Mouse (Mus musculus): ENCODE data around the gene Eef1b2. TPM values are rescaled to one million over a fixed set of nuclear protein-coding genes. Genes with fewer than 3 reads are reported as not detected.
"Not testable (repeated sequence)": the region's sequence is repeated elsewhere in the genome, so short reads cannot be mapped to it uniquely, and the experiment has no call there.

Eef1b2 gene
- total RNA-seq (2021), result 100 to 1,000 TPM; 349 to 361 TPM
- long read RNA-seq, experiment 1, transcript Eef1b2-204 (6 exons, 1,939 nt), result major isoform, 72 of 79 reads
- long read RNA-seq, experiment 1, partial matches to known transcripts, result 1 of 79 reads
- long read RNA-seq, experiment 1, other reads (novel, unspliced or antisense), result 6 of 79 reads
- long read RNA-seq, experiment 2, transcript Eef1b2-204 (6 exons, 1,939 nt), result major isoform, 69 of 75 reads
- long read RNA-seq, experiment 2, partial matches to known transcripts, result 3 of 75 reads
- long read RNA-seq, experiment 2, other reads (novel, unspliced or antisense), result 3 of 75 reads

GRCm38 (mm10) chr1:63176604-63177421 is at the start of gene Eef1b2, which contains the start of gene Ndufs1:
Eef1b2 (plus strand) TSS chr1:63176825.
Ndufs1 (minus strand) TSS chr1:63176833.
- DNase-seq (ENCODE audit: low spot score in 2 of 2), result peak; percentile 99

- DNase-seq (ENCODE audit: low spot score in 2 of 2), result no peak
Observed at GRCm38 (mm10) chr1:63129273-63129672, 47.4 kb upstream of the Eef1b2 start.

- DNase-seq (ENCODE audit: low spot score in 2 of 2), result no peak
Observed at GRCm38 (mm10) chr1:63129857-63130690, 46.6 kb upstream of the Eef1b2 start.

- no peak for DNase-seq (ENCODE audit: low spot score in 2 of 2)
Observed at GRCm38 (mm10) chr1:63130883-63131282, 45.7 kb upstream of the Eef1b2 start.

GRCm38 (mm10) chr1:63131766-63132165 is 44.9 kb upstream of the Eef1b2 start:
- no peak for DNase-seq (ENCODE audit: low spot score in 2 of 2)

GRCm38 (mm10) chr1:63134530-63134929 is 42.1 kb upstream of the Eef1b2 start:
- DNase-seq (ENCODE audit: low spot score in 2 of 2), result no peak

GRCm38 (mm10) chr1:63137971-63138370 is 38.7 kb upstream of the Eef1b2 start:
- DNase-seq (ENCODE audit: low spot score in 2 of 2), result no peak

GRCm38 (mm10) chr1:63138586-63138985 is 38.0 kb upstream of the Eef1b2 start:
- not testable (repeated sequence) for DNase-seq (ENCODE audit: low spot score in 2 of 2)

GRCm38 (mm10) chr1:63140231-63140630 is 36.4 kb upstream of the Eef1b2 start:
- no peak for DNase-seq (ENCODE audit: low spot score in 2 of 2)

GRCm38 (mm10) chr1:63168638-63169037 is 8.0 kb upstream of the Eef1b2 start:
- no peak for DNase-seq (ENCODE audit: low spot score in 2 of 2)

- peak in 1 of 2 experiments; percentile 7 for DNase-seq (ENCODE audit: low spot score in 2 of 2)
Observed at GRCm38 (mm10) chr1:63175853-63176252, 772 bp upstream of the Eef1b2 start.

GRCm38 (mm10) chr1:63176259-63176603 is 394 bp upstream of the Eef1b2 start:
- DNase-seq (ENCODE audit: low spot score in 2 of 2), result no peak

GRCm38 (mm10) chr1:63178308-63178707 is 1.7 kb downstream of the Eef1b2 start:
- DNase-seq (ENCODE audit: low spot score in 2 of 2), result no peak

GRCm38 (mm10) chr1:63180122-63180521 is 3.5 kb downstream of the Eef1b2 start:
- DNase-seq (ENCODE audit: low spot score in 2 of 2), result no peak

GRCm38 (mm10) chr1:63180575-63180974 is 4.0 kb downstream of the Eef1b2 start:
- not testable (repeated sequence) for DNase-seq (ENCODE audit: low spot score in 2 of 2)

GRCm38 (mm10) chr1:63181019-63181418 is 4.4 kb downstream of the Eef1b2 start:
- peak; percentile 90 to 95 for DNase-seq (ENCODE audit: low spot score in 2 of 2)

GRCm38 (mm10) chr1:63181480-63181879 is 4.9 kb downstream of the Eef1b2 start:
- DNase-seq (ENCODE audit: low spot score in 2 of 2), result no peak

- DNase-seq (ENCODE audit: low spot score in 2 of 2), result peak in 1 of 2 experiments; percentile 21
Observed at GRCm38 (mm10) chr1:63182212-63182611, 5.6 kb downstream of the Eef1b2 start.

GRCm38 (mm10) chr1:63182636-63183270 is 6.1 kb downstream of the Eef1b2 start:
- peak; percentile 68 to 73 for DNase-seq (ENCODE audit: low spot score in 2 of 2)

GRCm38 (mm10) chr1:63185430-63185829 is 8.8 kb downstream of the Eef1b2 start:
- not testable (repeated sequence) for DNase-seq (ENCODE audit: low spot score in 2 of 2)

GRCm38 (mm10) chr1:63188536-63188935 is 11.9 kb downstream of the Eef1b2 start:
- DNase-seq (ENCODE audit: low spot score in 2 of 2), result no peak

Data from left cerebral cortex, adult 18-20 months (tissue).